Mouse (Mus musculus) heart, postnatal 0 days (tissue): Measurements from ENCODE around the gene Rpl36al.
"Not testable (repeated sequence)": the region's sequence is repeated elsewhere in the genome, so short reads cannot be mapped to it uniquely, and the experiment has no call there.

Source experiments
- CTCF ChIP-seq: IDR thresholded peaks from 2 replicates; pipeline ENCODE4 v1.5.1; 2016; ENCODE audit warnings: antibody characterized with exemption, control low read depth, low read depth
- EP300 ChIP-seq: IDR thresholded peaks from 2 replicates; pipeline ENCODE4 v1.6.1; 2016; ENCODE audit warnings: antibody characterized with exemption, low read depth

DNA sequence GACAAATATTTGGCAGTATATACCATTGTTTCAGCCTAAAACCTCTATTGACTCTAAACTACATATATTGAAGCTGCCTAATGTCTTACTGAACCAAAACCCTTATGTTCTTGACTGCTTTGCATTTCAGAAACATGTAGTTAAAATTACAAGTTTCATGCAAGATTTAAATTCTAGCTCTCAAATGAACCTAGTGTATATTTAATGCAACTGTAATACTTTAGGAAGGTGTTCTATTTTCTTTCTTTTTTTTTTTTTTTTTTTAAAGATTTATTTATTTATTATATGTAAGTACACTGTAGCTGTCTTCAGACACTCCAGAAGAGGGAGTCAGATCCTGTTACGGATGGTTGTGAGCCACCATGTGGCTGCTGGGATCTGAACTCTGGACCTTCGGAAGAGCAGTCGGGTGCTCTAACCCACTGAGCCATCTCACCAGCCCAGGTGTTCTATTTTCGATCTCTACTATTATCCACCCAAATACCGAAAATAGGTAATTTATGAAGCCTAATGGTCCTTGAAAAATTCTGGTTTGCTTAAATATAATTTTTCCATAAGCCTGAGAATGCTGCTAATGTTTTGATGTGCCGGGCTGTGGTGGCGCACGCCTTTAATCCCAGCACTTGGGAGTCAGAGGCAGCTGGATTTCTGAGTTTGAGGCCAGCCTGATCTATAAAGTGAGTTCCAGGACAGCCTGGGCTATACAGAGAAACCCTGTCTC, 16.9 kb downstream of the Rpl36al start:
- TF ChIP-seq CTCF, EP300: not testable (repeated sequence)
